Mouse (Mus musculus): Measurements from ENCODE around the gene Grik2. TPM values are rescaled to one million over a fixed set of nuclear protein-coding genes. Genes with fewer than 3 reads are reported as not detected.

Gene Grik2
- total RNA-seq, 1 experiment: 0.22 TPM

- in situ Hi-C loops (cut with MboI; ENCODE audit: low sequenced_read_pairs in 2 of 2, unreplicated experiment in 2 of 2): no loop called here
- no peak overlapping the region for H3K9ac ChIP-seq (ENCODE audit: insufficient read depth, low read depth, low read length, poor library complexity, severe bottlenecking)
- DNase-seq (ENCODE audit: low read depth, low spot score): no peak
- no peaks in the 10 kb centered on the region for H3K9me3 ChIP-seq (ENCODE audit: control insufficient read depth, insufficient read depth, low read depth, low read length)
- TF ChIP-seq ZC3H11A (IDR thresholded peaks at IDR 0.05; ENCODE audit: borderline replicate concordance, low read depth, low read length) (no peak), CHD2 (IDR thresholded peaks at IDR 0.05; ENCODE audit: low read depth, low read length) (no peak), HCFC1 (IDR thresholded peaks at IDR 0.05; ENCODE audit: borderline replicate concordance, insufficient read depth, low read length) (no peak)
- H3K27ac ChIP-seq (ENCODE audit: insufficient read depth, low read depth, low read length, poor library complexity, severe bottlenecking): no peak overlapping the region
- no peak overlapping the region for H3K4me3 ChIP-seq (ENCODE audit: insufficient read depth in 1 of 2, low read depth in 1 of 2, low read length in 2 of 2, poor library complexity in 1 of 2, severe bottlenecking in 1 of 2)
- no peaks in the 10 kb centered on the region for H3K4me1 ChIP-seq (ENCODE audit: control insufficient read depth in 2 of 2, insufficient read depth in 2 of 2, low read length in 2 of 2, poor library complexity in 1 of 2)
- H3K36me3 ChIP-seq (ENCODE audit: control insufficient read depth, insufficient read depth, low read length, poor library complexity, severe bottlenecking): no peaks in the 10 kb centered on the region
Observed at GRCm38 (mm10) chr10:49794129-49794528, 5.6 kb upstream of the Grik2 start.

DNA sequence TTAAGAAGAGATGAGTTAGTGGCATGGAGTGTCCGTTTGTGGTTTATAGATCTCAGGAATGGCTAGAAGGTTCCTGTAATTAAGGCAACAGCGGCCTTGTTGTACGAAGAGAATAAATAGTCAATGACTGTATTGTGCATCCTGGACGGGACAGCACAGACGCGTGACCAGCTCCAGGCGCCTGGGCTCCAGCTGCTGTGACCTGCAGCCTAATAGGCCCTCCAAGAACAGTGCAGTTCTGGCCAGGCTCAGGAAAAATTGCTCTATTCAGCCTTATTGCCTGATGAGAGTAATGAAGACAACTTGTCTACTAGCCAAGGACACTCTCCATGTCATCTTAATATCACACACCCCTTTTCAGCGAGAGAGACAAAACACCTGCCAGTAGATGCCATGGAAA lies 1.8 kb upstream of the Grik2 start:
- H3K9me3 ChIP-seq (ENCODE audit: control insufficient read depth, insufficient read depth, low read depth, low read length): no peaks in the 10 kb centered on the region
- H3K36me3 ChIP-seq (ENCODE audit: control insufficient read depth, insufficient read depth, low read length, poor library complexity, severe bottlenecking): no peaks in the 10 kb centered on the region
- H3K27ac ChIP-seq (ENCODE audit: insufficient read depth, low read depth, low read length, poor library complexity, severe bottlenecking): no peak overlapping the region
- H3K4me1 ChIP-seq (ENCODE audit: control insufficient read depth in 2 of 2, insufficient read depth in 2 of 2, low read length in 2 of 2, poor library complexity in 1 of 2): no peaks in the 10 kb centered on the region; a peak in 1 of 4 replicates
- no peak for TF ChIP-seq HCFC1 (IDR thresholded peaks at IDR 0.05; ENCODE audit: borderline replicate concordance, insufficient read depth, low read length)
- in situ Hi-C loops (cut with MboI; ENCODE audit: low sequenced_read_pairs in 2 of 2, unreplicated experiment in 2 of 2): no loop called here
- no peak for DNase-seq (ENCODE audit: low read depth, low spot score)
- no peak overlapping the region for H3K4me3 ChIP-seq (ENCODE audit: insufficient read depth in 1 of 2, low read depth in 1 of 2, low read length in 2 of 2, poor library complexity in 1 of 2, severe bottlenecking in 1 of 2)
- no peak overlapping the region for H3K9ac ChIP-seq (ENCODE audit: insufficient read depth, low read depth, low read length, poor library complexity, severe bottlenecking)

DNA sequence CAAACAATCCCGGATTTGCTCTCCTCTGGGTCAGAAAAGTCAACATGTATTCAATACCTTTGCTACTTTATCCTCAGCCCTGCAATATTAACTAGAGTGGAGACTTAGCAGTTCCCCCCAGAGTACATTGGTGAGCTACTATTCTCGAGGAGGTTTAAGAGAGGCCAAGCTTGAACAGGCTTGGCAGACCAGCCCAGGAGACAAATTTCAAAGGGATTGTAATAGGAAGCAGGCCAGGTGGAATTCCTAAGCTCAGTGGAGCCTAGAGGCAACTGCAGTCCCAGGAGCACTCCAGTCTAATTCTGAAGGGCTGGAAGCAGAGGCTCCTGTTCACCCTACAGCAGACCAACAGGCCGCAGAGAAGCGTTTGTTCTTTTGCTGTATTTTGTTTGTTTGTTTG lies 1.1 kb upstream of the Grik2 start:
- Histone ChIP-seq H3K36me3 (ENCODE audit: control insufficient read depth, insufficient read depth, low read length, poor library complexity, severe bottlenecking) (no peaks in the 10 kb centered on the region), H3K27ac (ENCODE audit: insufficient read depth, low read depth, low read length, poor library complexity, severe bottlenecking) (no peak overlapping the region), H3K9me3 (ENCODE audit: control insufficient read depth, insufficient read depth, low read depth, low read length) (no peaks in the 10 kb centered on the region), H3K9ac (ENCODE audit: insufficient read depth, low read depth, low read length, poor library complexity, severe bottlenecking) (no peak overlapping the region), H3K4me3 (ENCODE audit: insufficient read depth in 1 of 2, low read depth in 1 of 2, low read length in 2 of 2, poor library complexity in 1 of 2, severe bottlenecking in 1 of 2) (no peak overlapping the region), H3K4me1 (ENCODE audit: control insufficient read depth in 2 of 2, insufficient read depth in 2 of 2, low read length in 2 of 2, poor library complexity in 1 of 2) (no peaks in the 10 kb centered on the region; a peak in 1 of 4 replicates)
- TF ChIP-seq CHD2 (IDR thresholded peaks at IDR 0.05; ENCODE audit: low read depth, low read length): no peak
- no peak for TF ChIP-seq MAFK (IDR thresholded peaks at IDR 0.05; ENCODE audit: insufficient read depth, low read depth, low read length)
- TF ChIP-seq HCFC1 (IDR thresholded peaks at IDR 0.05; ENCODE audit: borderline replicate concordance, insufficient read depth, low read length): no peak
- no peak for TF ChIP-seq ZNF384 (IDR thresholded peaks at IDR 0.05; ENCODE audit: low read depth, low read length)
- no peak for TF ChIP-seq ZC3H11A (IDR thresholded peaks at IDR 0.05; ENCODE audit: borderline replicate concordance, low read depth, low read length)
- DNase-seq (ENCODE audit: low read depth, low spot score): no peak
- in situ Hi-C loops (cut with MboI; ENCODE audit: low sequenced_read_pairs in 2 of 2, unreplicated experiment in 2 of 2): no loop called here

DNA sequence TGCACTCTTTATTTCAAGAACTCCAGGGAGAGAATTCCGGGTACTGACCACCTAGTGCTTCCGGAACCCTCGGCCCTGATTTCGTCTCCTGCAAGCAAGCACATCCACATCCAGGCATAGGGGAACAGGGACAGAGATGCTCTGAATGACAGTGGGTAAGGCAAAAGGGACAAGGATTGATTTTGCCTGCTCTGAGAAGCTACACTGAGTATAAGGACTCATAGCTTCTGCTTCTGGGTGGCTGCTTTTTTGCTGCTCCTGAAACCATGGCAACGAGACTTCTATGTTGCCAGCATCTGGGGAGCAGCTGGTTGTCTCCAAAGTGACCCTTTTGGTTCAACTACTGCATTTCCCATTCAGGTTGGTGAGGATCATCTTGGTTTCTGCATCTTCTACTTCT lies 348 bp upstream of the Grik2 start:
- Histone ChIP-seq H3K9me3 (ENCODE audit: control insufficient read depth, insufficient read depth, low read depth, low read length) (no peaks in the 10 kb centered on the region), H3K4me1 (ENCODE audit: control insufficient read depth in 2 of 2, insufficient read depth in 2 of 2, low read length in 2 of 2, poor library complexity in 1 of 2) (no peaks in the 10 kb centered on the region; a peak in 1 of 4 replicates), H3K36me3 (ENCODE audit: control insufficient read depth, insufficient read depth, low read length, poor library complexity, severe bottlenecking) (no peaks in the 10 kb centered on the region), H3K9ac (ENCODE audit: insufficient read depth, low read depth, low read length, poor library complexity, severe bottlenecking) (no peak overlapping the region), H3K4me3 (ENCODE audit: insufficient read depth in 1 of 2, low read depth in 1 of 2, low read length in 2 of 2, poor library complexity in 1 of 2, severe bottlenecking in 1 of 2) (peak overlapping the region; percentile 67 to 75; a peak in 3 of 4 replicates), H3K27ac (ENCODE audit: insufficient read depth, low read depth, low read length, poor library complexity, severe bottlenecking) (no peak overlapping the region)
- no peak for TF ChIP-seq HCFC1 (IDR thresholded peaks at IDR 0.05; ENCODE audit: borderline replicate concordance, insufficient read depth, low read length)
- TF ChIP-seq ZNF384 (IDR thresholded peaks at IDR 0.05; ENCODE audit: low read depth, low read length): no peak
- no peak for TF ChIP-seq CHD2 (IDR thresholded peaks at IDR 0.05; ENCODE audit: low read depth, low read length)
- no peak for TF ChIP-seq MAFK (IDR thresholded peaks at IDR 0.05; ENCODE audit: insufficient read depth, low read depth, low read length)
- no peak for TF ChIP-seq ZC3H11A (IDR thresholded peaks at IDR 0.05; ENCODE audit: borderline replicate concordance, low read depth, low read length)
- in situ Hi-C loops (cut with MboI; ENCODE audit: low sequenced_read_pairs in 2 of 2, unreplicated experiment in 2 of 2): no loop called here
- DNase-seq (ENCODE audit: low read depth, low spot score): no peak

DNA sequence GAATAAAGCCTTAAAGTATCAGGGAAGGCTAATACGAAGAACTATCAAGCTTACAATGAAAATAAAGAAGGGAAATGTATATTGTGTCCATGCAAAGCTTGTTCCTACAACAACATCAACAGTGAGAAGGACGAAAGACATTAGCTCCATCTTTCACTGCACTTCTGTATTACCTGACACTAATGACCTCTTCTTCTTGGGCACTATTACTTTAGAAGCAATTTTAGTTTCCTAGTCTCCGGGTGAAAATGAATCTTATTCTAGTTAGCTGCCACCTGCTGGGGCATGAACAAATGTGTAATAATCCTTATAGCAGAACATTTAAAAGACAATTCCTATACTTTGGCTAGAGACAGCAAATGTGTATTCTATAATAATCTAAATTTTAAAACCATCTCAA lies 1.9 kb downstream of the Grik2 start:
- Histone ChIP-seq H3K9ac (ENCODE audit: insufficient read depth, low read depth, low read length, poor library complexity, severe bottlenecking) (no peak overlapping the region), H3K27ac (ENCODE audit: insufficient read depth, low read depth, low read length, poor library complexity, severe bottlenecking) (no peak overlapping the region), H3K36me3 (ENCODE audit: control insufficient read depth, insufficient read depth, low read length, poor library complexity, severe bottlenecking) (no peaks in the 10 kb centered on the region), H3K4me3 (ENCODE audit: insufficient read depth in 1 of 2, low read depth in 1 of 2, low read length in 2 of 2, poor library complexity in 1 of 2, severe bottlenecking in 1 of 2) (no peak overlapping the region), H3K4me1 (ENCODE audit: control insufficient read depth in 2 of 2, insufficient read depth in 2 of 2, low read length in 2 of 2, poor library complexity in 1 of 2) (no peaks in the 10 kb centered on the region; a peak in 1 of 4 replicates), H3K9me3 (ENCODE audit: control insufficient read depth, insufficient read depth, low read depth, low read length) (no peaks in the 10 kb centered on the region)
- in situ Hi-C loops (cut with MboI; ENCODE audit: low sequenced_read_pairs in 2 of 2, unreplicated experiment in 2 of 2): no loop called here
- no peak for DNase-seq (ENCODE audit: low read depth, low spot score)
- TF ChIP-seq HCFC1 (IDR thresholded peaks at IDR 0.05; ENCODE audit: borderline replicate concordance, insufficient read depth, low read length) (no peak), ZC3H11A (IDR thresholded peaks at IDR 0.05; ENCODE audit: borderline replicate concordance, low read depth, low read length) (no peak), ZNF384 (IDR thresholded peaks at IDR 0.05; ENCODE audit: low read depth, low read length) (no peak), MAFK (IDR thresholded peaks at IDR 0.05; ENCODE audit: insufficient read depth, low read depth, low read length) (no peak), CHD2 (IDR thresholded peaks at IDR 0.05; ENCODE audit: low read depth, low read length) (no peak)
